Mouse (Mus musculus) MEL (cell line): ENCODE measurements around the gene Camta2. TPM values are rescaled to one million over a fixed set of nuclear protein-coding genes. Genes with fewer than 3 reads are reported as not detected.

Experiments used
- DNase-seq: peaks from one replicate; pipeline ENCODE4 v3.0.0; 2011; ENCODE audit warnings: low read depth, low spot score
- H3K27ac ChIP-seq: 2 replicates; pipeline ENCODE4 v1.5.1; 2012; ENCODE audit warnings: low read depth, mild to moderate bottlenecking, control low read depth, low read length, moderate library complexity; ENCODE audit not compliant: control insufficient read depth
- H3K27me3 ChIP-seq, 2 experiments: fragments of 150-350 bp in 1 of 2; sonication (generic) in 1 of 2; 2 replicates each; pipeline ENCODE4 v1.6.1; 2012; ENCODE audit warnings: low read length in 2 of 2, mild to moderate bottlenecking in 2 of 2, improper control_type of control experiment in 1 of 2, moderate library complexity in 1 of 2; ENCODE audit not compliant: insufficient read depth in 2 of 2, control insufficient read depth in 1 of 2
- H3K36me3 ChIP-seq, 2 experiments: 2 replicates each; pipeline ENCODE4 v1.6.1; 2012 to 2014; ENCODE audit warnings: low read length in 2 of 2, improper control_type of control experiment in 1 of 2, inconsistent platforms in 1 of 2, mild to moderate bottlenecking in 1 of 2; ENCODE audit not compliant: insufficient read depth in 2 of 2, control insufficient read depth in 1 of 2
- H3K4me1 ChIP-seq, 2 experiments: fragments of 150-350 bp in 1 of 2; sonication (generic) in 1 of 2; 2 replicates each; pipeline ENCODE4 v1.6.1; 2012; ENCODE audit warnings: low read length in 2 of 2, improper control_type of control experiment in 1 of 2, mild to moderate bottlenecking in 1 of 2; ENCODE audit not compliant: insufficient read depth in 2 of 2, control insufficient read depth in 1 of 2
- H3K4me3 ChIP-seq, 2 experiments: fragments of 150-350 bp in 1 of 2; sonication (generic) in 1 of 2; 2 replicates each; pipeline ENCODE4 v1.5.1; 2012; ENCODE audit warnings: low read depth in 2 of 2, low read length in 2 of 2, mild to moderate bottlenecking in 2 of 2, moderate library complexity in 2 of 2, control low read depth in 1 of 2, improper control_type of control experiment in 1 of 2; ENCODE audit not compliant: control insufficient read depth in 1 of 2, insufficient read depth in 1 of 2
- H3K79me2 ChIP-seq: 2 replicates; pipeline ENCODE4 v1.6.1; 2012; ENCODE audit warnings: mild to moderate bottlenecking, low read length, moderate library complexity; ENCODE audit not compliant: control insufficient read depth, poor library complexity, insufficient read depth
- H3K9ac ChIP-seq: 2 replicates; pipeline ENCODE4 v1.6.1; 2012; ENCODE audit warnings: low read depth, mild to moderate bottlenecking, control low read depth, low read length, moderate library complexity; ENCODE audit not compliant: control insufficient read depth, poor library complexity, severe bottlenecking
- H3K9me3 ChIP-seq: fragments of 150-350 bp; sonication (generic); replicated peaks from 2 replicates; pipeline ENCODE4 v1.6.1; 2012; ENCODE audit warnings: mild to moderate bottlenecking, low read length, improper control_type of control experiment, moderate library complexity; ENCODE audit not compliant: insufficient read depth
- CHD2 ChIP-seq: IDR thresholded peaks from 2 replicates; pipeline ENCODE4 v1.6.1; 2011; ENCODE audit warnings: low read length, improper control_type of control experiment
- CTCF ChIP-seq, 3 experiments: IDR thresholded peaks in 2 of 3; conservative IDR thresholded peaks in 1 of 3; 2 replicates each; pipeline ENCODE4 v1.5.1; 2011 to 2012; ENCODE audit warnings: low read length in 3 of 3, low read depth in 2 of 3, mild to moderate bottlenecking in 2 of 3, improper control_type of control experiment in 1 of 3, inconsistent platforms in 1 of 3, mixed read lengths in 1 of 3, moderate library complexity in 1 of 3; ENCODE audit not compliant: control insufficient read depth in 1 of 3, insufficient read depth in 1 of 3, poor library complexity in 1 of 3, severe bottlenecking in 1 of 3
- ETS1 ChIP-seq: IDR thresholded peaks from 2 replicates; pipeline ENCODE4 v1.6.1; 2012; ENCODE audit warnings: low read depth, mild to moderate bottlenecking, inconsistent platforms, low read length, improper control_type of control experiment, moderate library complexity
- GATA1 ChIP-seq: IDR thresholded peaks from 2 replicates; pipeline ENCODE4 v1.6.1; 2011; ENCODE audit warnings: low read depth, low read length, improper control_type of control experiment
- HCFC1 ChIP-seq: IDR thresholded peaks from 2 replicates; pipeline ENCODE4 v1.6.1; 2012; ENCODE audit warnings: low read depth, mild to moderate bottlenecking, inconsistent platforms, low read length, improper control_type of control experiment, moderate library complexity
- KAT2A ChIP-seq: conservative IDR thresholded peaks from 2 replicates; pipeline ENCODE4 v1.6.1; 2012; ENCODE audit warnings: low read depth, low read length, improper control_type of control experiment, inconsistent platforms
- MEF2A ChIP-seq: IDR thresholded peaks from 2 replicates; pipeline ENCODE4 v1.6.1; 2014; ENCODE audit warnings: low read depth, mild to moderate bottlenecking, inconsistent platforms, low read length, improper control_type of control experiment; ENCODE audit not compliant: poor library complexity, insufficient replicate concordance, severe bottlenecking; ENCODE audit errors: extremely low read depth
- MYC ChIP-seq: IDR thresholded peaks from 2 replicates; pipeline ENCODE4 v1.6.1; 2011; ENCODE audit warnings: low read depth, mild to moderate bottlenecking, low read length, improper control_type of control experiment, moderate library complexity
- NRF1 ChIP-seq: IDR thresholded peaks from 2 replicates; pipeline ENCODE4 v1.6.1; 2014; ENCODE audit warnings: low read depth, mild to moderate bottlenecking, inconsistent platforms, low read length, improper control_type of control experiment, moderate library complexity; ENCODE audit not compliant: poor library complexity, insufficient read depth, severe bottlenecking
- POLR2A ChIP-seq, 2 experiments: IDR thresholded peaks; 2 replicates each; pipeline ENCODE4 v1.6.1; 2011 to 2012; ENCODE audit warnings: low read length in 2 of 2, mild to moderate bottlenecking in 2 of 2, control low read depth in 1 of 2, improper control_type of control experiment in 1 of 2, low read depth in 1 of 2, moderate library complexity in 1 of 2; ENCODE audit not compliant: control insufficient read depth in 1 of 2, insufficient read depth in 1 of 2, poor library complexity in 1 of 2
- POLR2AphosphoS2 ChIP-seq: IDR thresholded peaks from 2 replicates; pipeline ENCODE4 v1.6.1; 2011; ENCODE audit warnings: low read length, improper control_type of control experiment
- SIN3A ChIP-seq: IDR thresholded peaks from 2 replicates; pipeline ENCODE4 v1.6.1; 2012; ENCODE audit warnings: low read length, improper control_type of control experiment, inconsistent platforms
- UBTF ChIP-seq: IDR thresholded peaks from 2 replicates; pipeline ENCODE4 v1.6.1; 2012; ENCODE audit warnings: low read depth, mild to moderate bottlenecking, inconsistent platforms, low read length, improper control_type of control experiment, moderate library complexity, borderline replicate concordance; ENCODE audit not compliant: insufficient read depth
- USF1 ChIP-seq: IDR thresholded peaks from 2 replicates; pipeline ENCODE4 v1.6.1; 2014; ENCODE audit warnings: low read depth, mild to moderate bottlenecking, inconsistent platforms, low read length, improper control_type of control experiment, moderate library complexity
- ZKSCAN1 ChIP-seq: IDR thresholded peaks from 2 replicates; pipeline ENCODE4 v1.6.1; 2012; ENCODE audit warnings: low read depth, mild to moderate bottlenecking, inconsistent platforms, low read length, improper control_type of control experiment, moderate library complexity
- ZMIZ1 ChIP-seq: IDR thresholded peaks from 2 replicates; pipeline ENCODE4 v1.6.1; 2012; ENCODE audit warnings: low read depth, mild to moderate bottlenecking, inconsistent platforms, low read length, improper control_type of control experiment, moderate library complexity
- polyA plus RNA-seq, 2 experiments: library from polyadenylated mRNA; stranded (reverse) in 1 of 2; unstranded in 1 of 2; fragments of >175 nt in 1 of 2; fragments of >200 nt in 1 of 2; gene quantifications; 2 replicates each; pipeline versions ENCODE4 v1.2.1 to v1.2.4; 2012; ENCODE audit warnings: low replicate concordance in 2 of 2, low read depth in 1 of 2; ENCODE audit not compliant: insufficient read length in 2 of 2, insufficient read depth in 1 of 2, missing spikeins in 1 of 2
- total RNA-seq: library from RNA; depleted of rRNA; stranded (reverse); fragments of 300-350 nt; gene quantifications from 2 replicates; pipeline ENCODE4 v1.2.3, GENCODE M21; 2012

Camta2 gene
- total and polyA plus RNA-seq, 3 experiments: 1.9 to 15.0 TPM; not detected in 1

GRCm38 (mm10) chr11:70652029-70652883 lies 35.6 kb downstream of the Camta2 start:
- H3K27ac ChIP-seq: peak overlapping the region; percentile 73
- peaks cover 14 to 49% of the 10 kb centered on the region in 2 experiments for H3K4me1 ChIP-seq
- no peak for TF ChIP-seq USF1
- no peak for TF ChIP-seq MEF2A
- no peak for TF ChIP-seq MYC
- no peak for TF ChIP-seq CTCF (IDR thresholded peaks at IDR 0.05 in 2 of 3, conservative IDR thresholded peaks at IDR 0.05 in 1 of 3; ENCODE audit: control insufficient read depth in 1 of 3, insufficient read depth in 1 of 3, low read depth in 2 of 3, low read length in 3 of 3, poor library complexity in 1 of 3, severe bottlenecking in 1 of 3)
- TF ChIP-seq KAT2A: no peak
- TF ChIP-seq ZMIZ1: no peak; the same call in 1 of the 2 replicates
- TF ChIP-seq CHD2: peak; percentile 3; the same call in 1 of the 2 replicates
- no peak for TF ChIP-seq NRF1
- TF ChIP-seq ZKSCAN1: no peak
- TF ChIP-seq SIN3A: peak; percentile 57
- no peak for TF ChIP-seq HCFC1
- TF ChIP-seq POLR2AphosphoS2: peak; percentile 21; the same call in 1 of the 2 replicates
- TF ChIP-seq GATA1: no peak
- TF ChIP-seq ETS1: peak; percentile 85
- no peaks in the 10 kb centered on the region for H3K9me3 ChIP-seq
- H3K4me3 ChIP-seq: peak overlapping the region; percentile 96 to 98
- H3K79me2 ChIP-seq: peaks cover 76% of the 10 kb centered on the region
- DNase-seq: peak; percentile 55
- peaks cover 17 to 52% of the 10 kb centered on the region in 2 experiments for H3K36me3 ChIP-seq
- H3K9ac ChIP-seq: peak overlapping the region; percentile 99
- no peaks in the 10 kb centered on the region for H3K27me3 ChIP-seq

- peak; percentile 65 for DNase-seq
- Histone ChIP-seq H3K9ac (peak overlapping the region; percentile 99), H3K36me3 (peaks cover 17 to 46% of the 10 kb centered on the region in 2 experiments)
These were observed 36.5 kb downstream of the Camta2 start for GRCm38 (mm10) chr11:70651391-70651790.

More at GRCm38 (mm10) chr11:70651391-70651790, 36.5 kb downstream of the Camta2 start:
- TF ChIP-seq POLR2AphosphoS2: peak; percentile 75
- TF ChIP-seq UBTF: no peak
- 0 out of 4 replicates have a peak, but pooled peaks of 1 of the 2 experiments have one; percentile 6 for TF ChIP-seq POLR2A (IDR thresholded peaks at IDR 0.05; ENCODE audit: control insufficient read depth in 1 of 2, insufficient read depth in 1 of 2, low read depth in 1 of 2, low read length in 2 of 2, poor library complexity in 1 of 2)
- 0 out of 2 replicates have a peak, but pooled peaks have one; percentile 14 for TF ChIP-seq ZMIZ1
- TF ChIP-seq USF1: peak; percentile 69
- no peak for TF ChIP-seq MYC
- Histone ChIP-seq H3K27me3 (no peaks in the 10 kb centered on the region), H3K27ac (peak overlapping the region; percentile 73; the same call in 1 of the 2 replicates), H3K4me3 (no peak overlapping the region), H3K4me1 (peaks cover 12 to 41% of the 10 kb centered on the region in 2 experiments), H3K9me3 (no peaks in the 10 kb centered on the region), H3K79me2 (peaks cover 78% of the 10 kb centered on the region)
